Mouse (Mus musculus) neural tube, embryonic 15.5 days (tissue): ENCODE measurements around the gene Aldh1a3. TPM values are rescaled to one million over a fixed set of nuclear protein-coding genes. Genes with fewer than 3 reads are reported as not detected.

ENCODE experiments used
- ATAC-seq: fragments of 200-750 bp; cut with Nextera tagmentation; 2 replicates; pipeline ENCODE4 v1.8.0; 2017; ENCODE audit warnings: mild to moderate bottlenecking, moderate TSS enrichment, moderate library complexity; ENCODE audit not compliant: low FRiP score
- H3K27ac ChIP-seq: fragments of 300-500 bp; sonication (generic); replicated peaks from 2 replicates; pipeline ENCODE4 v1.5.1; 2015; ENCODE audit warnings: mild to moderate bottlenecking, inconsistent platforms
- H3K27me3 ChIP-seq: fragments of 300-500 bp; sonication (generic); replicated peaks from 2 replicates; pipeline ENCODE4 v1.6.1; 2015; ENCODE audit warnings: inconsistent platforms
- H3K36me3 ChIP-seq: fragments of 300-500 bp; sonication (generic); 2 replicates; pipeline ENCODE4 v1.6.1; 2015; ENCODE audit warnings: inconsistent platforms
- H3K4me1 ChIP-seq: fragments of 300-500 bp; sonication (generic); 2 replicates; pipeline ENCODE4 v1.6.1; 2015; ENCODE audit warnings: inconsistent platforms
- H3K4me2 ChIP-seq: fragments of 300-500 bp; sonication (generic); 2 replicates; pipeline ENCODE4 v1.6.1; 2015; ENCODE audit warnings: inconsistent platforms, mild to moderate bottlenecking, moderate library complexity
- H3K4me3 ChIP-seq: fragments of 300-500 bp; sonication (generic); replicated peaks from 2 replicates; pipeline ENCODE4 v1.5.1; 2015; ENCODE audit warnings: mild to moderate bottlenecking, inconsistent platforms
- H3K9ac ChIP-seq: fragments of 300-500 bp; sonication (generic); replicated peaks from 2 replicates; pipeline ENCODE4 v1.6.1; 2015; ENCODE audit warnings: mild to moderate bottlenecking, inconsistent platforms
- H3K9me3 ChIP-seq: fragments of 300-500 bp; sonication (generic); replicated peaks from 2 replicates; pipeline ENCODE4 v1.6.1; 2016; ENCODE audit warnings: inconsistent platforms
- WGBS: fragments of 180-500 bp; shearing (Covaris S2); methylation state at CpG from one replicate; pipeline ENCODE4 v1.1.7; 2015; ENCODE audit warnings: mixed read lengths; 5-methylcytosine and 5-hydroxymethylcytosine counted together
- microRNA-seq: library from miRNA; unstranded; fragments of <30 nt; microRNA quantifications from one replicate; pipeline ENCODE4, GENCODE M21; 2017
- polyA plus RNA-seq: library from polyadenylated mRNA; unstranded; fragments of >200 nt; fragmentation: Nextera tagmentation; extraction: Ambion mirVana; gene quantifications from 2 replicates; pipeline ENCODE4 v1.2.1, GENCODE M21; 2015

The Aldh1a3 gene
- polyA plus RNA-seq, 1 experiment from 2014 or later: 3.6 TPM

DNA sequence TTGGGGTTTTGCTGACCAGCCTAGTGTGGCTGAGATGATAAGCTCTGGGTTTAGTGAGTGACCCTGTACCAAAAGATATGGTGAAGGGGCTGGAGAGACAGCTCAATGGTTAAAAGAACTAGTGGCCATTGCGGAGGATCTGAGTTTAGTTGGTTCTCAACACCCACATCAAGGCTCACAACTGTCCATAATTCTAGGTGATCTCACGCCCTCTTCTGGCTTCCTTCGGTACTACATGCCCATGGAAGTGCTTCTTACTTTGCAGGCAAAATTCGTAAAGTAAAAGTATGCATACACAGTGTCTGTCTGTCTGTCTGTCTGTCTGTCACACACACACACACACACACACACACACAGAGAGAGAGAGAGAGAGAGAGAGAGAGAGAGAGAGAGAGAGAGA is 85.0 kb downstream of the Aldh1a3 start:
- WGBS: 47% methylated on average over 4 of the region's 4 CpGs
- H3K9ac ChIP-seq: no peak overlapping the region
- no peak overlapping the region for H3K4me2 ChIP-seq
- ATAC-seq: no peak
- H3K36me3 ChIP-seq: no peaks in the 10 kb centered on the region
- H3K4me3 ChIP-seq: no peak overlapping the region
- no peaks in the 10 kb centered on the region for H3K27me3 ChIP-seq
- no peaks in the 10 kb centered on the region for H3K9me3 ChIP-seq
- peaks cover 4% of the 10 kb centered on the region for H3K4me1 ChIP-seq
- no peak overlapping the region for H3K27ac ChIP-seq

Small RNA genes within 50 kb of the gene (microRNA-seq; reads per million reads assigned to microRNA genes)
- not detected for gene Mir7057

Other genes with a start within 250 kb of the Aldh1a3 start
- not detected in 2 replicates for gene Gm10974, start 61.6 kb downstream of the Aldh1a3 start, polyA plus RNA-seq
- gene Lrrk1, start 39.2 kb downstream of the Aldh1a3 start, polyA plus RNA-seq: 5.1 and 8.2 TPM in 2 replicates